Mouse (Mus musculus): ENCODE results near the gene Zfhx3. TPM values are rescaled to one million over a fixed set of nuclear protein-coding genes. Genes with fewer than 3 reads are reported as not detected.

The Zfhx3 gene
- total and polyA plus RNA-seq, 3 experiments: 0.23 to 2.5 TPM; not detected in 1

- Histone ChIP-seq H3K4me3 (ENCODE audit: control insufficient read depth in 1 of 2, insufficient read depth in 1 of 2, low read depth in 2 of 2, low read length in 2 of 2) (no peak overlapping the region), H3K36me3 (ENCODE audit: control insufficient read depth in 1 of 2, insufficient read depth in 2 of 2, low read length in 2 of 2) (no peaks in the 10 kb centered on the region), H3K79me2 (ENCODE audit: control insufficient read depth, insufficient read depth, low read length, poor library complexity) (no peaks in the 10 kb centered on the region), H3K4me1 (ENCODE audit: control insufficient read depth in 1 of 2, insufficient read depth in 2 of 2, low read length in 2 of 2) (no peaks in the 10 kb centered on the region), H3K27ac (ENCODE audit: control insufficient read depth, low read depth, low read length) (no peak overlapping the region), H3K27me3 (ENCODE audit: control insufficient read depth in 1 of 2, insufficient read depth in 2 of 2, low read length in 2 of 2) (no peaks in the 10 kb centered on the region), H3K9me3 (replicated peaks; ENCODE audit: insufficient read depth, low read length) (no peaks in the 10 kb centered on the region), H3K9ac (ENCODE audit: control insufficient read depth, low read depth, low read length, poor library complexity, severe bottlenecking) (no peak overlapping the region)
- TF ChIP-seq ZC3H11A (IDR thresholded peaks at IDR 0.05; ENCODE audit: low read depth, low read length) (no peak), SMC3 (IDR thresholded peaks at IDR 0.05; ENCODE audit: low read depth, low read length) (no peak), ZMIZ1 (IDR thresholded peaks at IDR 0.05; ENCODE audit: low read depth, low read length) (no peak), NRF1 (IDR thresholded peaks at IDR 0.05; ENCODE audit: insufficient read depth, low read depth, low read length, poor library complexity, severe bottlenecking) (no peak), ETS1 (IDR thresholded peaks at IDR 0.05; ENCODE audit: low read depth, low read length) (no peak), MAZ (IDR thresholded peaks at IDR 0.05; ENCODE audit: low read depth, low read length) (no peak), TCF12 (IDR thresholded peaks at IDR 0.05; ENCODE audit: low read depth, low read length) (no peak), POLR2AphosphoS5 (IDR thresholded peaks at IDR 0.05; ENCODE audit: borderline replicate concordance, low read depth, low read length) (no peak), MYC (IDR thresholded peaks at IDR 0.05; ENCODE audit: low read depth, low read length) (no peak), BHLHE40 (IDR thresholded peaks at IDR 0.05; ENCODE audit: borderline replicate concordance, low read depth, low read length) (no peak)
- no peak for DNase-seq (ENCODE audit: low read depth, low spot score)
These were observed 147.2 kb downstream of the Zfhx3 start for GRCm38 (mm10) chr8:108089632-108090031.

- TF ChIP-seq MAFK (IDR thresholded peaks at IDR 0.05; ENCODE audit: borderline replicate concordance, low read depth, low read length) (no peak), GABPA (IDR thresholded peaks at IDR 0.05; ENCODE audit: low read depth, low read length) (no peak), HCFC1 (IDR thresholded peaks at IDR 0.05; ENCODE audit: low read depth, low read length) (no peak), SMC3 (IDR thresholded peaks at IDR 0.05; ENCODE audit: low read depth, low read length) (no peak), MXI1 (IDR thresholded peaks at IDR 0.05; ENCODE audit: low read depth, low read length) (no peak), RAD21 (IDR thresholded peaks at IDR 0.05; ENCODE audit: low read depth, low read length) (no peak), E2F4 (IDR thresholded peaks at IDR 0.05; ENCODE audit: borderline replicate concordance, low read depth, low read length) (no peak), CHD1 (IDR thresholded peaks at IDR 0.05; ENCODE audit: low read depth, low read length) (no peak), RCOR1 (IDR thresholded peaks at IDR 0.05; ENCODE audit: low read depth, low read length) (no peak), SIN3A (IDR thresholded peaks at IDR 0.05; ENCODE audit: low read length) (no peak), ETS1 (IDR thresholded peaks at IDR 0.05; ENCODE audit: low read depth, low read length) (no peak)
- H3K79me2 ChIP-seq (ENCODE audit: control insufficient read depth, insufficient read depth, low read length, poor library complexity): no peaks in the 10 kb centered on the region
- H3K4me3 ChIP-seq (ENCODE audit: control insufficient read depth in 1 of 2, insufficient read depth in 1 of 2, low read depth in 2 of 2, low read length in 2 of 2): no peak overlapping the region
These were observed 156.2 kb downstream of the Zfhx3 start for GRCm38 (mm10) chr8:108098598-108098997.

More at GRCm38 (mm10) chr8:108098598-108098997, 156.2 kb downstream of the Zfhx3 start:
- no peak overlapping the region for H3K9ac ChIP-seq (ENCODE audit: control insufficient read depth, low read depth, low read length, poor library complexity, severe bottlenecking)
- H3K36me3 ChIP-seq (ENCODE audit: control insufficient read depth in 1 of 2, insufficient read depth in 2 of 2, low read length in 2 of 2): no peaks in the 10 kb centered on the region
- H3K27ac ChIP-seq (ENCODE audit: control insufficient read depth, low read depth, low read length): no peak overlapping the region
- no peak for DNase-seq (ENCODE audit: low read depth, low spot score)
- no peaks in the 10 kb centered on the region for H3K9me3 ChIP-seq (replicated peaks; ENCODE audit: insufficient read depth, low read length)
- H3K27me3 ChIP-seq (ENCODE audit: control insufficient read depth in 1 of 2, insufficient read depth in 2 of 2, low read length in 2 of 2): no peaks in the 10 kb centered on the region; a peak in 1 of 4 replicates
- H3K4me1 ChIP-seq (ENCODE audit: control insufficient read depth in 1 of 2, insufficient read depth in 2 of 2, low read length in 2 of 2): no peaks in the 10 kb centered on the region

Data from MEL (cell line).